Mouse (Mus musculus) layer of hippocampus, adult 8-10 months (tissue): ENCODE data around the gene Naa40. TPM values are rescaled to one million over a fixed set of nuclear protein-coding genes. Genes with fewer than 3 reads are reported as not detected.

Experiments used
- DNase-seq, 2 experiments: peaks; one replicate each; pipeline ENCODE4 v3.0.0; 2022; ENCODE audit warnings: low spot score in 2 of 2
- total RNA-seq, 4 experiments: library from RNA; stranded (reverse); gene quantifications; 2 replicates each; pipeline ENCODE4 v1.2.4; 2022

Naa40 gene
- 10 to 100 TPM; 34.6 to 44.2 (median 36.6) TPM for total RNA-seq

GRCm38 (mm10) chr19:7240782-7241690 is at the start of gene Naa40:
TSS of gene Naa40 (minus strand) at chr19:7241183.
- DNase-seq = peak; percentile 89 to 90

DNA sequence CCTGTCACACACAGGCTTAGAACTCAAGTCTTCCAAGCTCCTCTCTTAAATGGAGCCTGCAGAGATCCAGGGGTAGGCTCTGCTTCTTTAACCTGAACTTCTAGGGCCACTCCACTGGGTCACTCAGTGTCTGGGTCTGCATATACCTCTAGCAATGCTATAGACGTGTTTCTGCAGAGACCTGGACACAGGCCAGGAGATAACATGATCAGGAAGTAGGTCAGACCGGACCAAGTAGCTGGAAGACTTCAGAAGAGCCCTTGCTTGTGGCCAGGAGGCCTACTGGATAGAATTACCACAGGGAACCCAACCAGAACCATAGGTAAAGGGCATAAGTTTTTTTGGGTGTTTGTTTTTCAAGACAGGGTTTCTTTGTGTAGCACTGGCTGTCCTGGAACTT is 48.8 kb upstream of the Naa40 start:
- no peak for DNase-seq

DNA sequence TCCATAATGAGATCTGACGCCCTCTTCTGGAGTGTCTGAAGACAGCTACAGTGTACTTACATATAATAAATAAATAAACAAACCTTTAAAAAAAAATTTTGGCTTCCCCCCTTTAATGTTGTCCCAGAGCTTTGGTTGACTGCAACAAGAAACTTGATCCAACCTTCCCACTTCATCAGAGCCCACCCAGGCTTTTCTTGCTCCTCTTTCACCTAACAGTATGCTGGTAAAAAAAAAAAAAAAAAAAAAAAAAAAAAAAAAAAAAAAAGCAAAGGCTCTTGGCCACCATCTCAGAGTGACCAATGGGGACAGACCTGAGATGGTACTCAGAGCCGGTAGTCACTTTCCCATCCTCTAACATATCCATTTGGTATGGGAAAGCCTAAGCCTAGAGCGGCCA is 47.3 kb upstream of the Naa40 start:
- no peak for DNase-seq

DNA sequence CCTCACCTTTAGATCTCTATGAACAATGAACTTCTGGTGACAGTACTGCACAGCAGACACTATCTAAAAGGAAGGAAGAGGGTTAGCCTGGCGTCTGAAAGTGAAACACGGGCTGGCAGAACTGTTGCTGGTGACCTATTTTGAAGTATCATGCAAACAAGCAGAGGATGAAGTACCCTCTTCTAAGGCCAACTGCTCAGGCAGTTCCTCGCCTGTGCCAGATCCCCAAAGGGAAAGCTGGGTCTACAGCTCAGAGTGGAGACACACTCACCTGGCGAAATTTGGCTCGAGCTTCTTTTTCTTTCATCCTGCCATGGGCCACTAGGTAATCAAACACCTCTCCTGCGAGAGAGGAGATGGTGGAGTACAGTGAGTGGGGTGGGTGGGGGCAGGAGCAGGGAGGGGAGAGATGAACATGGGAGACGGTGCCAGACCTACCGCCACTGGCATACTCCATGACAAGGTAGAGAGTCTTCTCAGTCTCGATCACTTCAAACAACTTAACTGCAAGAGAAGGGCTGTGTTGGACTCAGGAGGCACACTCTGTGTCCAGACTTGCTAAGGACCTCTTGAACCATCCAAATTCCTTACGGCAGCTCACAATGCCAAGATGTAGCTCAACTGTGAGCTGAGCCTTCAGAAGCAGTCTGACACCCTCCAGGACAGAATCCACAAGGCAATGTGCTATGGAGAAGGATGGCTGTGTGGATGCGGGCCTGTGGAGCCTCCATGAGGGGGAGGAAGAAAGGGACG is 45.8 kb upstream of the Naa40 start:
- DNase-seq = no peak

- peak; percentile 68 to 81 for DNase-seq
Measured at GRCm38 (mm10) chr19:7280557-7281330, 39.8 kb upstream of the Naa40 start.

DNA sequence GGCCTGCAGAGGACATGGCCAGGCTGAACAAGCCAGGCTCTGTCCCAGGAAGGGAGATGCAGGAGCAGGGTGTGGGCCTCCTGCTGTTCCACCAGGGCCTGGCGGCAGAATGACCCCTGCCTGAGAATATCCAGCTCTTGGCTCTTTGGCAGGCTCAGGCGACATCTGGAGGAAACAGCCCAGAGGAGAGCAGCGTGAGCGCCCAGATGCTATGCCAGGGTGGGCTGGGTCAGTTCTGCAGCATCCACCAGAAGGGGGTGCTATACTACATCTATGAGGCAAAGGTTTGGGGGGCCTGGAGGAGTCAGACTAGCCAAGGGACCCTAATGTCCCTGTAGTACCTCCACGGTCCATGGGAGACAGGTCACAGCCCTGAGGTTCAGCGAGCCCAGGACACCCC is 38.1 kb upstream of the Naa40 start:
- no peak for DNase-seq

DNA sequence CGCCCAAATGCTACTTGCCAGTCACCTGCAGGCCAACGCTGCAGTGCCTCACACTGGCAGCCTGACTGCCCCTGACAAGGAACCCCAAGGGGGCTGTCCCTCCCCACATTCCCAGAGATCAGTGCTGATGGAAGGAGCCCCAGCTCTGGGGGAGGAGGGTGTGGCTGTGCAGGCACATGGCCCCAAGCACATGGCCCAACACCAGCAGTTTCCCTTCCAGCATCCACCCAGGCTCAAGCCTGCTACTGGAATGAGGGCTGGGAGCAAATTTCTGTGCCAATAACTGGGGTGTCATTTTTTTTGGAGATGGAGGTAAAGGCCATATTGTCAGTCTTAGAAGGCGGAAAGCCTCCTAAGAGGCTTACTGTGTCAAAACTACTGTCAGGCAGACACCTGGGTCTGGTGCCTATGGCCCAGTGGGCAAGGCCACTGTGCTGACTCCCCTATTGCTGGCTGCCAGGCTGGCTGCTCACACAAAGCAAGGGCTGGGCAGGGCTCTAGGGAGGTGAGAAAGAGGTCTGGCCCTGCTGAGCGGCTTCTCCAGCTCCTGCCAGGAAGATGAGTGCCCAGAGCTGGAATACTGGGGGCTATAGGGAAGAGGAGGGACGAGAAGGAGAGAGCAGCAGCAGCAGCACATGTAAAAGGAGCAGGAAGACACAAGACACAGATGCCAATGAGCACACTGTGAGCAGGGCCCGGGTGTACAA is 37.4 kb upstream of the Naa40 start:
- DNase-seq = no peak

- DNase-seq = no peak
Measured at GRCm38 (mm10) chr19:7276796-7277195, 35.8 kb upstream of the Naa40 start.

DNA sequence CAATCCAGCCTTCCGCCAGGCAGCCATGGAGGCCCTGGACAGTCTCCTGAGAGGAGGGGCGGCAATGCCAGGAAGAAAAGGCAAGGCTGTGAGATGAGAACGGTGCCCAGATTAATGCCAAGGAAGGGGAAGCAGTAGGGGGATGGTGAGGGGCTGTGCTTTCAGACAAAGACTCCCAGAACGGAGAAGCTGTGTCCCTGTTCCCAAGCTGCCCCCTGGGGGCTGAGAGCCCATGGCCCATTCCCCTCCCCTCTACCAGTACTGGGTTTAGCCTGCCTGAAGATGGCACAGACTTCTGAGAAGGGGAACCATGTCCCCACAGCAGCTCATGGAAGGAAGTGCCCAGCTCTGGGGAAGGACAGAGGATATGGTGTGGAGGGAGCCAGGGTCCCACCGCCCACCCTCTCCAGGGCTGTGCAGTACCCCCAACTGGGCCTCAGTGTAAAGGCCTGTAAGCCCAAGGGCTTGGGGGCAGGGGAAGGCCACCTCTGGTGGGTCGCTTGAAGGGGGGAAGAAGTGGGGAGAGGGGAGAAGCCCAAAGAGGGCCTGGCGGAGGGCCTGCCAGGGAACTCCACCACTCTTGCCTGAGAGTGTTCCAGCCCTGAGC is 35.2 kb upstream of the Naa40 start:
- no peak for DNase-seq

DNA sequence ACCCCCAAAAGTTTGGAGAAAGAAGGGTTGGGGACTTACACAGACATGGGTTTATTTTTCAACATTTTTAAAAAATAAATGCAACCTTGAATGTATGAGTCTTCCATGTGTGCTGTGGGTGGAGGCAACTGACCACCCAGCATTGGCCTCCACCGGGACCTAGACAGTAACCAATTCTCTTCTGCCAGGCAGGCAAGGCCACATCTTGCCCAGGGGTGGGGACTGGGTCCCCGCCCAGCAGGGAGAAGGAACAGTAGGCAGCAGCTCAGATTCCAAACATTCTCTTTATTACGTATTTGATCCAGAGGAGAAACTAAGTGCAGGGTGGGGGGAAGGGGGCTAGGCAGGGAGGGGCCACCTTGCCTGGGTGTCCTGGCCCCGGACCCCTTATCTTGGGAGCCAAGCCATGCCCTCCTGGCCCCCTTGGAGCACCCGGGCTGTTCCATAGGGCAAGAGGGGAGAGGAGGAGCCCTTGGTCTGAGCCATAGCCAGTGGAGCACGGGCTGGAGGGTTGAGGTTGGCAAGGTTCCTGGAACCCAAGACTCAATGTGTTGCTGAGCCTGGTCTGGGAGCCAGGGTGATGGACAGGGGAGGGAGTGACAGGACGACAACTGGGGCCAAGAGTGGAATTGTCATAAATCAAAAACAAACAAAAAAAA is 34.3 kb upstream of the Naa40 start:
- no peak for DNase-seq

GRCm38 (mm10) chr19:7274326-7274990 is 33.5 kb upstream of the Naa40 start:
- DNase-seq = peak; percentile 66 to 72

GRCm38 (mm10) chr19:7273486-7273885 is 32.5 kb upstream of the Naa40 start:
- no peak for DNase-seq

DNA sequence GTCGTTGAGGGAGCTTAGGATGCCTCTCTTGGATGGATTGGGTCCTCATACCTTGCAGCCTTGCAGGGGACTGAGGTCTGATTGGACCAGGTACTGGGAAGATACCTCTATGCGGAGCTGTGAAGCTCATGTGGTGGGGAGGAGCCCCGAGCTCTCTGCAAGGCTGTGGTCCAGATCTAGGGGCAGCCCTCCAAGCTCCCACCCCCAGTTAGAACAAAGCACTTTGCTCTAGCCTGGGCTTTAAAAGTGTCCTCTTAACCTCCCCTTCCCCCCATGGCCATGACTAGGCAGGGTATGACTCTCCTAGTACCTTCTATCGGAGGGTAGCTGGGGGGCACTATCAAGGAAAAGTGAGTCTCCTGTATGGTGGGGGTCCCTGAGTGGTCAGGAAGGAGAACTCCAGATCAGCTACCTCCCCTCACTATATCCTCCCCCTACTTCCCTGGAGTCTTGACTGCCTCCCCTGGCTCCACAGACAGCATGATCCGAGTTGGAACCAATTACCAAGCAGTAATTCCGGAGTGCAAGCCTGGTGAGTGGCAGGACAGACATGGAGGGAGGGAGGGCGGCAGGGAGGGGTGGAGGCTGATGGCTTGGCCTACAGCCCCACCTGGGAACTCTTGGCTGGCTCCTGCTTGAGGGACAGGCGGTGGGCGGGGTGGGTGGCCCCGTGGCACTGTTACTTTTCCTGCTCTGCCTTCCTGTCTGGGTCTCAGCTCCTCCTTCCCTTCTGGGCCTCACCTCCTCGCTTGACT is 28.5 kb upstream of the Naa40 start:
- no peak for DNase-seq

DNA sequence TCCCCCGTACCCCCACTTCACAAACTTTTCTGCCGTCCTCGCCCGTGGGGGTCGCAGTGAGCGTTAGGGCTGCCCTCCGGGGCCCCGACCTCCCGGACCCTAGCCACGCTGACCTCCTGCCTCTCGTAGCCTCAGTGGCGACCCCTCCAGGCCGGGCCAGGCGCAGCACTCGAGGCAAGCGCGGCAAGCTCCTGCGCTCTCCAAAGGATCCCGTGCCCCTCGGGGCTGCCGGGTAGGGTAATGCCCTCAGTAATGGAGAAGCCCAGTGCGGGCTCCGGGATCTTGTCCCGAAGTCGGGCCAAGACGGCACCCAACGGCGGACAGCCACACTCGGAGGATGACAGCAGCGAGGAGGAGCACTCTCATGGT is 27.7 kb upstream of the Naa40 start:
- peak in 1 of 2 experiments; percentile 58 for DNase-seq

GRCm38 (mm10) chr19:7267781-7268721 is 27.1 kb upstream of the Naa40 start:
- DNase-seq = peak in 1 of 2 experiments; percentile 62

DNA sequence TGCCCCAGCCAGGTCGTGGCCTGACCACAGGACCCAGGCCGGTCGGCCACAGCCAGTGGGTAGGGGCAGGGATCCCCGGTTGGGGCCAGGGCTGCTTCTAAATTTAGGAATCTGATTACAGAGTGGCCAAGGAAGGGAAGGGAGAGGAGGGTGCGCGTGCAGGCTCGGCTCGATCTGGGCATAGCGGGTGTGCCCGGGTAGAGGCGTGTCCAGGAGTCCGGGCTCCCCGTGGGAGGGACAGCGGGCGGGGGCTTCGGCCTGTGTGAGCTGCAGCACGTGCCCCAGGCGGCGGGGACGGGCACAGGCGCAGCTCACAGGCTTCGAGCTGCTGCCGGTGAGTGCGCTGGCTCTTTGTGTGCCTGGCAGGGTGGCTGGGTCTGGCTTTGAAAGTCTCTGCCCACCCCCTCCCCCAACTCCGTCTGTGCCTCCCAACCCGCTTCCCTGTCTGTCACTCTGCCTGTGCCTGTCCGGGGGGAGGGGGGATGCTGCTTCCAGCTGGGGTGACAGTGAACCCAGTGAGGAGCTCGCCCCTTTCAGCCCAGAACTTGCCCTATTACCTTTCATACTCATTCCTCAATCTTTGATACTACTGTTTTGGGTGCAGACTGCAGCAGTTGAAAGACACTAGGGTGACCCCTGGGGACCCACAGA is 26.2 kb upstream of the Naa40 start, which contains the start of gene Rcor2:
Gene Rcor2, plus strand, starts transcription at position 235 of the 651 bp plus-strand sequence.
- DNase-seq = peak in 1 of 2 experiments; percentile 50

GRCm38 (mm10) chr19:7266421-7266831 is 25.4 kb upstream of the Naa40 start:
- no peak for DNase-seq
